Mouse (Mus musculus): ENCODE data around the gene Trim30c.
"Not testable (repeated sequence)": the region's sequence is repeated elsewhere in the genome, so short reads cannot be mapped to it uniquely, and the experiment has no call there.

DNA sequence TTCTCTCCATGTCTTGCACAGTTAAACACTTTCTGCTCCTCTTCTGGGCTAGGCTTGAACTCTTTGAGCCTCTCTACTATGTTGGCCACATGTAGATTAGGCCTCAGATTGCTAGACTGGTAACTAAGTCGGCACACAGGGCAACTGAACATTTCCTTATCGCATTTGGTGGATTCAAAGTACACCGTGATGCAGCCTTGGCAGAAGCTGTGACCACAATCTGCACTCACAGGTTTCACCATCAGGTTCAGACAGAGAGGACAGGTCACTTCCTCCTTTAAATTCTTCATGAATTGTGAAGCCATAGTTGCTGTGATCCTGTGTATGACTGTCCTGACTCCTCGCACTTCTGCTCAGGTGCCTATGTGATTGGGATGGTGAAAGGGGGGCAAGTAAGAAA, 52.6 kb downstream of the Trim30c start:
- not testable (repeated sequence) for TF ChIP-seq POLR2A (IDR thresholded peaks at IDR 0.05; ENCODE audit: low read depth, low read length); CTCF (IDR thresholded peaks at IDR 0.05; ENCODE audit: extremely low read depth, insufficient read length, insufficient replicate concordance, low read depth, low read length)

Measured in small intestine, adult 2 months (tissue).